Mouse (Mus musculus): ENCODE results near the gene Unc79. TPM values are rescaled to one million over a fixed set of nuclear protein-coding genes. Genes with fewer than 3 reads are reported as not detected.

The Unc79 gene
- polyA plus RNA-seq, 1 experiment from 2014 or later = 3.4 TPM

- DNase-seq (ENCODE audit: low spot score) (no peak), ATAC-seq (ENCODE audit: insufficient read depth, low FRiP score, low TSS enrichment) (no peak)
- Histone ChIP-seq H3K4me1 (ENCODE audit: control insufficient read depth, insufficient read depth, low read length) (no peaks in the 10 kb centered on the region), H3K27me3 (ENCODE audit: control insufficient read depth, insufficient read depth, low read length) (no peaks in the 10 kb centered on the region), H3K4me2 (ENCODE audit: low read depth) (no peak overlapping the region), H3K36me3 (ENCODE audit: control insufficient read depth, insufficient read depth, low read length) (no peaks in the 10 kb centered on the region), H3K27ac (ENCODE audit: low read depth, low read length) (no peak overlapping the region), H3K4me3 (ENCODE audit: low read depth, low read length) (no peak overlapping the region), H3K9me3 (ENCODE audit: control insufficient read depth, low read length) (no peaks in the 10 kb centered on the region), H3K9ac (ENCODE audit: low read length) (no peak overlapping the region)
- WGBS = 85% methylated on average over 21 of the region's 21 CpGs
Measured at GRCm38 (mm10) chr12:103059321-103060053, 110.8 kb downstream of the Unc79 start.

- Histone ChIP-seq H3K9me3 (ENCODE audit: control insufficient read depth, low read length) (no peaks in the 10 kb centered on the region), H3K4me1 (ENCODE audit: control insufficient read depth, insufficient read depth, low read length) (no peaks in the 10 kb centered on the region), H3K4me2 (ENCODE audit: low read depth) (no peak overlapping the region), H3K27me3 (ENCODE audit: control insufficient read depth, insufficient read depth, low read length) (no peaks in the 10 kb centered on the region), H3K4me3 (ENCODE audit: low read depth, low read length) (no peak overlapping the region), H3K36me3 (ENCODE audit: control insufficient read depth, insufficient read depth, low read length) (no peaks in the 10 kb centered on the region), H3K9ac (ENCODE audit: low read length) (no peak overlapping the region), H3K27ac (ENCODE audit: low read depth, low read length) (no peak overlapping the region)
- 92% methylated on average over 10 of the region's 10 CpGs for WGBS
- ATAC-seq (ENCODE audit: insufficient read depth, low FRiP score, low TSS enrichment) (no peak), DNase-seq (ENCODE audit: low spot score) (no peak)
Measured at GRCm38 (mm10) chr12:103060791-103061190, 112.1 kb downstream of the Unc79 start.

- WGBS = 82% methylated on average over 4 of the region's 4 CpGs
- no peak overlapping the region for H3K27ac ChIP-seq (ENCODE audit: low read depth, low read length)
- no peaks in the 10 kb centered on the region for H3K27me3 ChIP-seq (ENCODE audit: control insufficient read depth, insufficient read depth, low read length)
- no peak for DNase-seq (ENCODE audit: low spot score)
- H3K4me2 ChIP-seq (ENCODE audit: low read depth) = no peak overlapping the region
- H3K4me3 ChIP-seq (ENCODE audit: low read depth, low read length) = no peak overlapping the region
- H3K36me3 ChIP-seq (ENCODE audit: control insufficient read depth, insufficient read depth, low read length) = no peaks in the 10 kb centered on the region
- no peaks in the 10 kb centered on the region for H3K4me1 ChIP-seq (ENCODE audit: control insufficient read depth, insufficient read depth, low read length)
- H3K9ac ChIP-seq (ENCODE audit: low read length) = no peak overlapping the region
- no peaks in the 10 kb centered on the region for H3K9me3 ChIP-seq (ENCODE audit: control insufficient read depth, low read length)
- no peak for ATAC-seq (ENCODE audit: insufficient read depth, low FRiP score, low TSS enrichment)
Measured at GRCm38 (mm10) chr12:103062133-103062532, 113.5 kb downstream of the Unc79 start.

GRCm38 (mm10) chr12:103064944-103065343, 116.3 kb downstream of the Unc79 start:
- WGBS = 19% methylated on average over 3 of the region's 3 CpGs
- H3K27ac ChIP-seq (ENCODE audit: low read depth, low read length) = no peak overlapping the region
- H3K27me3 ChIP-seq (ENCODE audit: control insufficient read depth, insufficient read depth, low read length) = no peaks in the 10 kb centered on the region
- H3K9ac ChIP-seq (ENCODE audit: low read length) = no peak overlapping the region
- peak; percentile 53; the same call in 1 of the 2 replicates for ATAC-seq (ENCODE audit: insufficient read depth, low FRiP score, low TSS enrichment)
- no peak overlapping the region for H3K4me2 ChIP-seq (ENCODE audit: low read depth)
- no peaks in the 10 kb centered on the region for H3K36me3 ChIP-seq (ENCODE audit: control insufficient read depth, insufficient read depth, low read length)
- no peaks in the 10 kb centered on the region for H3K9me3 ChIP-seq (ENCODE audit: control insufficient read depth, low read length)
- H3K4me1 ChIP-seq (ENCODE audit: control insufficient read depth, insufficient read depth, low read length) = no peaks in the 10 kb centered on the region
- DNase-seq (ENCODE audit: low spot score) = no peak
- no peak overlapping the region for H3K4me3 ChIP-seq (ENCODE audit: low read depth, low read length)

- Histone ChIP-seq H3K9me3 (ENCODE audit: control insufficient read depth, low read length) (no peaks in the 10 kb centered on the region), H3K4me1 (ENCODE audit: control insufficient read depth, insufficient read depth, low read length) (no peaks in the 10 kb centered on the region), H3K27me3 (ENCODE audit: control insufficient read depth, insufficient read depth, low read length) (no peaks in the 10 kb centered on the region), H3K4me2 (ENCODE audit: low read depth) (no peak overlapping the region), H3K36me3 (ENCODE audit: control insufficient read depth, insufficient read depth, low read length) (no peaks in the 10 kb centered on the region), H3K4me3 (ENCODE audit: low read depth, low read length) (no peak overlapping the region), H3K9ac (ENCODE audit: low read length) (no peak overlapping the region), H3K27ac (ENCODE audit: low read depth, low read length) (no peak overlapping the region)
- WGBS = 84% methylated on average over 5 of the region's 5 CpGs
- DNase-seq (ENCODE audit: low spot score) (no peak), ATAC-seq (ENCODE audit: insufficient read depth, low FRiP score, low TSS enrichment) (no peak)
Measured at GRCm38 (mm10) chr12:103068161-103068560, 119.5 kb downstream of the Unc79 start.

- ATAC-seq (ENCODE audit: insufficient read depth, low FRiP score, low TSS enrichment) = no peak
- Histone ChIP-seq H3K36me3 (ENCODE audit: control insufficient read depth, insufficient read depth, low read length) (no peaks in the 10 kb centered on the region), H3K27me3 (ENCODE audit: control insufficient read depth, insufficient read depth, low read length) (no peaks in the 10 kb centered on the region), H3K9ac (ENCODE audit: low read length) (no peak overlapping the region), H3K9me3 (ENCODE audit: control insufficient read depth, low read length) (no peaks in the 10 kb centered on the region), H3K27ac (ENCODE audit: low read depth, low read length) (no peak overlapping the region), H3K4me1 (ENCODE audit: control insufficient read depth, insufficient read depth, low read length) (no peaks in the 10 kb centered on the region), H3K4me3 (ENCODE audit: low read depth, low read length) (no peak overlapping the region), H3K4me2 (ENCODE audit: low read depth) (no peak overlapping the region)
- DNase-seq (ENCODE audit: low spot score) = no peak
- WGBS = 70% methylated on average over 12 of the region's 12 CpGs
Measured at GRCm38 (mm10) chr12:103069565-103069964, 120.9 kb downstream of the Unc79 start.

GRCm38 (mm10) chr12:103073953-103074352, 125.3 kb downstream of the Unc79 start:
- Histone ChIP-seq H3K9me3 (ENCODE audit: control insufficient read depth, low read length) (no peaks in the 10 kb centered on the region), H3K4me1 (ENCODE audit: control insufficient read depth, insufficient read depth, low read length) (no peaks in the 10 kb centered on the region), H3K4me3 (ENCODE audit: low read depth, low read length) (no peak overlapping the region), H3K27me3 (ENCODE audit: control insufficient read depth, insufficient read depth, low read length) (no peaks in the 10 kb centered on the region), H3K4me2 (ENCODE audit: low read depth) (no peak overlapping the region), H3K36me3 (ENCODE audit: control insufficient read depth, insufficient read depth, low read length) (no peaks in the 10 kb centered on the region), H3K27ac (ENCODE audit: low read depth, low read length) (no peak overlapping the region), H3K9ac (ENCODE audit: low read length) (no peak overlapping the region)
- ATAC-seq (ENCODE audit: insufficient read depth, low FRiP score, low TSS enrichment) (no peak), DNase-seq (ENCODE audit: low spot score) (no peak)
- WGBS = 93% methylated on average over 4 of the region's 4 CpGs

- WGBS = 59% methylated on average over 7 of the region's 7 CpGs
- H3K27me3 ChIP-seq (ENCODE audit: control insufficient read depth, insufficient read depth, low read length) = no peaks in the 10 kb centered on the region
- ATAC-seq (ENCODE audit: insufficient read depth, low FRiP score, low TSS enrichment) (no peak), DNase-seq (ENCODE audit: low spot score) (no peak)
- H3K27ac ChIP-seq (ENCODE audit: low read depth, low read length) = no peak overlapping the region
- no peaks in the 10 kb centered on the region for H3K4me1 ChIP-seq (ENCODE audit: control insufficient read depth, insufficient read depth, low read length)
- H3K9me3 ChIP-seq (ENCODE audit: control insufficient read depth, low read length) = no peaks in the 10 kb centered on the region
- H3K4me3 ChIP-seq (ENCODE audit: low read depth, low read length) = no peak overlapping the region
- H3K9ac ChIP-seq (ENCODE audit: low read length) = no peak overlapping the region
- H3K36me3 ChIP-seq (ENCODE audit: control insufficient read depth, insufficient read depth, low read length) = no peaks in the 10 kb centered on the region
- H3K4me2 ChIP-seq (ENCODE audit: low read depth) = no peak overlapping the region
Measured at GRCm38 (mm10) chr12:103078751-103079150, 130.1 kb downstream of the Unc79 start.

GRCm38 (mm10) chr12:103080055-103080454, 131.4 kb downstream of the Unc79 start:
- no peak for DNase-seq (ENCODE audit: low spot score)
- H3K36me3 ChIP-seq (ENCODE audit: control insufficient read depth, insufficient read depth, low read length) = no peaks in the 10 kb centered on the region
- no peaks in the 10 kb centered on the region for H3K27me3 ChIP-seq (ENCODE audit: control insufficient read depth, insufficient read depth, low read length)
- no peak overlapping the region for H3K4me2 ChIP-seq (ENCODE audit: low read depth)
- no peak overlapping the region for H3K4me3 ChIP-seq (ENCODE audit: low read depth, low read length)
- no peak overlapping the region for H3K27ac ChIP-seq (ENCODE audit: low read depth, low read length)
- WGBS = 86% methylated on average over 3 of the region's 3 CpGs
- no peaks in the 10 kb centered on the region for H3K9me3 ChIP-seq (ENCODE audit: control insufficient read depth, low read length)
- ATAC-seq (ENCODE audit: insufficient read depth, low FRiP score, low TSS enrichment) = no peak
- H3K4me1 ChIP-seq (ENCODE audit: control insufficient read depth, insufficient read depth, low read length) = no peaks in the 10 kb centered on the region
- H3K9ac ChIP-seq (ENCODE audit: low read length) = no peak overlapping the region

Data from neural tube, embryonic 11.5 days (tissue).